Mouse (Mus musculus): ENCODE data around the gene Mafb. TPM values are rescaled to one million over a fixed set of nuclear protein-coding genes. Genes with fewer than 3 reads are reported as not detected.

Mafb gene
- polyA plus RNA-seq, 1 experiment: 12.0 TPM

GRCm38 (mm10) chr2:160328886-160329285, 38.0 kb downstream of the Mafb start:
- TF ChIP-seq CTCF (IDR thresholded peaks at IDR 0.05; ENCODE audit: control insufficient read depth, insufficient read depth, low read length): no peak
- no peak for TF ChIP-seq POLR2A (IDR thresholded peaks at IDR 0.05; ENCODE audit: borderline replicate concordance, control insufficient read depth, low read depth, low read length)
- H3K4me1 ChIP-seq (ENCODE audit: control insufficient read depth, insufficient read depth, low read length): no peaks in the 10 kb centered on the region
- no peak overlapping the region for H3K27ac ChIP-seq (ENCODE audit: control insufficient read depth, insufficient read depth, low read depth, low read length, poor library complexity)
- 42% methylated on average over 9 of the region's 9 CpGs for whole genome bisulfite sequencing
- H3K4me3 ChIP-seq (replicated peaks; ENCODE audit: control insufficient read depth, low read depth, low read length): no peak overlapping the region

GRCm38 (mm10) chr2:160327716-160328115, 39.1 kb downstream of the Mafb start:
- TF ChIP-seq CTCF (IDR thresholded peaks at IDR 0.05; ENCODE audit: control insufficient read depth, insufficient read depth, low read length) (no peak), POLR2A (IDR thresholded peaks at IDR 0.05; ENCODE audit: borderline replicate concordance, control insufficient read depth, low read depth, low read length) (no peak)
- WGBS: 72% methylated on average over 4 of the region's 4 CpGs
- no peak overlapping the region for H3K27ac ChIP-seq (ENCODE audit: control insufficient read depth, insufficient read depth, low read depth, low read length, poor library complexity)
- H3K4me3 ChIP-seq (replicated peaks; ENCODE audit: control insufficient read depth, low read depth, low read length): no peak overlapping the region
- H3K4me1 ChIP-seq (ENCODE audit: control insufficient read depth, insufficient read depth, low read length): no peaks in the 10 kb centered on the region

GRCm38 (mm10) chr2:160327167-160327566, 39.7 kb downstream of the Mafb start:
- no peak overlapping the region for H3K27ac ChIP-seq (ENCODE audit: control insufficient read depth, insufficient read depth, low read depth, low read length, poor library complexity)
- H3K4me1 ChIP-seq (ENCODE audit: control insufficient read depth, insufficient read depth, low read length): no peaks in the 10 kb centered on the region
- no peak overlapping the region for H3K4me3 ChIP-seq (replicated peaks; ENCODE audit: control insufficient read depth, low read depth, low read length)
- WGBS: 25% methylated on average over 4 of the region's 4 CpGs
- TF ChIP-seq CTCF (IDR thresholded peaks at IDR 0.05; ENCODE audit: control insufficient read depth, insufficient read depth, low read length) (no peak), POLR2A (IDR thresholded peaks at IDR 0.05; ENCODE audit: borderline replicate concordance, control insufficient read depth, low read depth, low read length) (no peak)

GRCm38 (mm10) chr2:160325105-160325644, 41.7 kb downstream of the Mafb start:
- Histone ChIP-seq H3K27ac (ENCODE audit: control insufficient read depth, insufficient read depth, low read depth, low read length, poor library complexity) (no peak overlapping the region), H3K4me1 (ENCODE audit: control insufficient read depth, insufficient read depth, low read length) (no peaks in the 10 kb centered on the region), H3K4me3 (replicated peaks; ENCODE audit: control insufficient read depth, low read depth, low read length) (no peak overlapping the region)
- 67% methylated on average over 6 of the region's 6 CpGs for WGBS
- no peak for TF ChIP-seq CTCF (IDR thresholded peaks at IDR 0.05; ENCODE audit: control insufficient read depth, insufficient read depth, low read length)
- TF ChIP-seq POLR2A (IDR thresholded peaks at IDR 0.05; ENCODE audit: borderline replicate concordance, control insufficient read depth, low read depth, low read length): no peak

- no peak overlapping the region for H3K27ac ChIP-seq (ENCODE audit: control insufficient read depth, insufficient read depth, low read depth, low read length, poor library complexity)
- TF ChIP-seq CTCF (IDR thresholded peaks at IDR 0.05; ENCODE audit: control insufficient read depth, insufficient read depth, low read length) (no peak), POLR2A (IDR thresholded peaks at IDR 0.05; ENCODE audit: borderline replicate concordance, control insufficient read depth, low read depth, low read length) (no peak)
- WGBS: 49% methylated on average over 4 of the region's 4 CpGs
- H3K4me1 ChIP-seq (ENCODE audit: control insufficient read depth, insufficient read depth, low read length): no peaks in the 10 kb centered on the region
- no peak overlapping the region for H3K4me3 ChIP-seq (replicated peaks; ENCODE audit: control insufficient read depth, low read depth, low read length)
Measured at GRCm38 (mm10) chr2:160321829-160322228, 45.0 kb downstream of the Mafb start.

GRCm38 (mm10) chr2:160318255-160318654, 48.6 kb downstream of the Mafb start:
- Histone ChIP-seq H3K4me1 (ENCODE audit: control insufficient read depth, insufficient read depth, low read length) (no peaks in the 10 kb centered on the region), H3K4me3 (replicated peaks; ENCODE audit: control insufficient read depth, low read depth, low read length) (no peak overlapping the region), H3K27ac (ENCODE audit: control insufficient read depth, insufficient read depth, low read depth, low read length, poor library complexity) (no peak overlapping the region)
- TF ChIP-seq CTCF (IDR thresholded peaks at IDR 0.05; ENCODE audit: control insufficient read depth, insufficient read depth, low read length): no peak
- no peak for TF ChIP-seq POLR2A (IDR thresholded peaks at IDR 0.05; ENCODE audit: borderline replicate concordance, control insufficient read depth, low read depth, low read length)
- WGBS: 7% methylated on average over 4 of the region's 4 CpGs

Other genes with a start within 250 kb of the Mafb start
- gene Gm826, start 32.9 kb downstream of the Mafb start, polyA plus RNA-seq (2011; ENCODE audit: insufficient read depth, insufficient read length, low replicate concordance, missing spikeins): not detected in 2 replicates

Measured in bone marrow, adult 2 months (tissue).